Mouse (Mus musculus) forebrain, embryonic 15.5 days (tissue): ENCODE data around the gene Rras2. TPM values are rescaled to one million over a fixed set of nuclear protein-coding genes. Genes with fewer than 3 reads are reported as not detected.

ENCODE experiments used
- ATAC-seq: fragments of 200-750 bp; cut with Nextera tagmentation; replicated peaks from 2 replicates; pipeline ENCODE4 v1.8.0; 2017; ENCODE audit warnings: mild to moderate bottlenecking, moderate TSS enrichment, moderate library complexity
- H3K27ac ChIP-seq: fragments of 300-500 bp; sonication (generic); replicated peaks from 2 replicates; pipeline ENCODE4 v1.5.1; 2015; ENCODE audit warnings: mild to moderate bottlenecking, inconsistent platforms
- H3K27me3 ChIP-seq: fragments of 300-500 bp; sonication (generic); 2 replicates; pipeline ENCODE4 v1.6.1; 2015; ENCODE audit warnings: inconsistent platforms
- H3K36me3 ChIP-seq: fragments of 300-500 bp; sonication (generic); 2 replicates; pipeline ENCODE4 v1.6.1; 2015; ENCODE audit warnings: mild to moderate bottlenecking, inconsistent platforms
- H3K4me1 ChIP-seq: fragments of 300-500 bp; sonication (generic); 2 replicates; pipeline ENCODE4 v1.6.1; 2015; ENCODE audit warnings: inconsistent platforms
- H3K4me2 ChIP-seq: fragments of 300-500 bp; sonication (generic); replicated peaks from 2 replicates; pipeline ENCODE4 v1.6.1; 2015; ENCODE audit warnings: mild to moderate bottlenecking, inconsistent platforms
- H3K4me3 ChIP-seq: fragments of 300-500 bp; sonication (generic); 2 replicates; pipeline ENCODE4 v1.5.1; 2015; ENCODE audit warnings: mild to moderate bottlenecking, inconsistent platforms
- H3K9ac ChIP-seq: fragments of 300-500 bp; sonication (generic); replicated peaks from 2 replicates; pipeline ENCODE4 v1.6.1; 2015; ENCODE audit warnings: mild to moderate bottlenecking, inconsistent platforms
- H3K9me3 ChIP-seq: fragments of 300-500 bp; sonication (generic); 2 replicates; pipeline ENCODE4 v1.6.1; 2016; ENCODE audit warnings: inconsistent platforms
- WGBS: fragments of 180-500 bp; shearing (Covaris S2); methylation state at CpG from one replicate; pipeline ENCODE4 v1.1.7; 2015; ENCODE audit warnings: mixed read lengths; 5-methylcytosine and 5-hydroxymethylcytosine counted together
- polyA plus RNA-seq: library from polyadenylated mRNA; unstranded; fragments of >200 nt; fragmentation: Nextera tagmentation; extraction: Ambion mirVana; gene quantifications from 2 replicates; pipeline ENCODE4 v1.2.1, GENCODE M21; 2015

The Rras2 gene
- polyA plus RNA-seq, 1 experiment from 2014 or later: 23.7 TPM

- Histone ChIP-seq H3K36me3 (no peaks in the 10 kb centered on the region), H3K9ac (no peak overlapping the region)
Measured at GRCm38 (mm10) chr7:114042973-114043928, 74.3 kb downstream of the Rras2 start.

GRCm38 (mm10) chr7:114041349-114041748 is 76.2 kb downstream of the Rras2 start:
- 59% methylated on average over 4 of the region's 4 CpGs for WGBS
- Histone ChIP-seq H3K27me3 (no peaks in the 10 kb centered on the region), H3K4me2 (no peak overlapping the region), H3K4me3 (no peak overlapping the region), H3K27ac (no peak overlapping the region), H3K9ac (no peak overlapping the region), H3K9me3 (no peaks in the 10 kb centered on the region), H3K4me1 (peaks cover 34% of the 10 kb centered on the region), H3K36me3 (no peaks in the 10 kb centered on the region)
- no peak for ATAC-seq

More at GRCm38 (mm10) chr7:114042973-114043928, 74.3 kb downstream of the Rras2 start:
- Histone ChIP-seq H3K27me3 (no peaks in the 10 kb centered on the region), H3K27ac (peak overlapping the region; percentile 34), H3K9me3 (no peaks in the 10 kb centered on the region), H3K4me1 (peaks cover 21% of the 10 kb centered on the region), H3K4me3 (no peak overlapping the region), H3K4me2 (no peak overlapping the region)
- WGBS: 83% methylated on average over 26 of the region's 26 CpGs
- no peak; the same call in 1 of the 2 replicates for ATAC-seq

- H3K9ac ChIP-seq: no peak overlapping the region
- no peaks in the 10 kb centered on the region for H3K36me3 ChIP-seq
- H3K4me3 ChIP-seq: no peak overlapping the region
- 0 out of 2 replicates have a peak, but pooled peaks have one; percentile 23 for ATAC-seq
- peak overlapping the region; percentile 7; the same call in 1 of the 2 replicates for H3K27ac ChIP-seq
- H3K9me3 ChIP-seq: no peaks in the 10 kb centered on the region
- H3K27me3 ChIP-seq: no peaks in the 10 kb centered on the region
- 50% methylated on average over 4 of the region's 4 CpGs for WGBS
- H3K4me2 ChIP-seq: no peak overlapping the region
- peaks cover 27% of the 10 kb centered on the region for H3K4me1 ChIP-seq
Measured at GRCm38 (mm10) chr7:114037237-114037636, 80.3 kb downstream of the Rras2 start.

- Histone ChIP-seq H3K27me3 (no peaks in the 10 kb centered on the region), H3K9me3 (no peaks in the 10 kb centered on the region), H3K4me1 (no peaks in the 10 kb centered on the region; the same call in 1 of the 2 replicates), H3K4me3 (no peak overlapping the region), H3K36me3 (no peaks in the 10 kb centered on the region), H3K4me2 (no peak overlapping the region), H3K27ac (no peak overlapping the region), H3K9ac (no peak overlapping the region)
- no peak for ATAC-seq
- WGBS: 87% methylated on average over 6 of the region's 6 CpGs
Measured at GRCm38 (mm10) chr7:114029596-114029995, 88.0 kb downstream of the Rras2 start.

- no peaks in the 10 kb centered on the region for H3K9me3 ChIP-seq
- no peak overlapping the region for H3K9ac ChIP-seq
- H3K27ac ChIP-seq: no peak overlapping the region
- no peak overlapping the region for H3K4me2 ChIP-seq
- ATAC-seq: no peak
- H3K27me3 ChIP-seq: no peaks in the 10 kb centered on the region
- 86% methylated on average over 5 of the region's 5 CpGs for WGBS
- no peaks in the 10 kb centered on the region; the same call in 1 of the 2 replicates for H3K4me1 ChIP-seq
- H3K36me3 ChIP-seq: no peaks in the 10 kb centered on the region
- H3K4me3 ChIP-seq: no peak overlapping the region
Measured at GRCm38 (mm10) chr7:114028828-114029227, 88.8 kb downstream of the Rras2 start.

- WGBS: 82% methylated on average over 3 of the region's 3 CpGs
- no peaks in the 10 kb centered on the region for H3K27me3 ChIP-seq
- no peak overlapping the region for H3K27ac ChIP-seq
- H3K36me3 ChIP-seq: no peaks in the 10 kb centered on the region
- no peak overlapping the region for H3K4me3 ChIP-seq
- H3K9ac ChIP-seq: no peak overlapping the region
- no peak for ATAC-seq
- no peaks in the 10 kb centered on the region for H3K9me3 ChIP-seq
- no peaks in the 10 kb centered on the region; the same call in 1 of the 2 replicates for H3K4me1 ChIP-seq
- H3K4me2 ChIP-seq: no peak overlapping the region
Measured at GRCm38 (mm10) chr7:114027406-114027805, 90.2 kb downstream of the Rras2 start.

GRCm38 (mm10) chr7:114026923-114027322 is 90.7 kb downstream of the Rras2 start:
- H3K27me3 ChIP-seq: 0 out of 2 replicates have a peak, but pooled peaks cover 1% of the 10 kb centered on the region
- ATAC-seq: no peak
- no peak overlapping the region for H3K27ac ChIP-seq
- no peak overlapping the region for H3K9ac ChIP-seq
- H3K36me3 ChIP-seq: no peaks in the 10 kb centered on the region
- H3K4me1 ChIP-seq: no peaks in the 10 kb centered on the region; the same call in 1 of the 2 replicates
- WGBS: 91% methylated on average over 8 of the region's 8 CpGs
- no peak overlapping the region for H3K4me2 ChIP-seq
- no peaks in the 10 kb centered on the region for H3K9me3 ChIP-seq
- H3K4me3 ChIP-seq: no peak overlapping the region

GRCm38 (mm10) chr7:114020704-114021093 is 96.9 kb downstream of the Rras2 start:
- peak; percentile 76 for ATAC-seq
- H3K4me2 ChIP-seq: peak overlapping the region; percentile 44
- peak overlapping the region; percentile 21; the same call in 1 of the 2 replicates for H3K27ac ChIP-seq
- 0 out of 2 replicates have a peak, but pooled peaks cover 3% of the 10 kb centered on the region for H3K27me3 ChIP-seq
- WGBS: under 1% methylated on average over 11 of the region's 11 CpGs
- no peaks in the 10 kb centered on the region for H3K36me3 ChIP-seq
- peak overlapping the region; percentile 28 for H3K4me3 ChIP-seq
- H3K9ac ChIP-seq: no peak overlapping the region
- peaks cover 6% of the 10 kb centered on the region for H3K4me1 ChIP-seq
- H3K9me3 ChIP-seq: no peaks in the 10 kb centered on the region

GRCm38 (mm10) chr7:114020057-114020703 is 97.4 kb downstream of the Rras2 start:
- H3K27ac ChIP-seq: peak overlapping the region; percentile 21; the same call in 1 of the 2 replicates
- peaks cover 6% of the 10 kb centered on the region for H3K4me1 ChIP-seq
- 3% methylated on average over 11 of the region's 11 CpGs for WGBS
- H3K36me3 ChIP-seq: no peaks in the 10 kb centered on the region
- peak overlapping the region; percentile 44 for H3K4me2 ChIP-seq
- H3K4me3 ChIP-seq: peak overlapping the region; percentile 28
- no peaks in the 10 kb centered on the region for H3K9me3 ChIP-seq
- peak; percentile 30; the same call in 1 of the 2 replicates for ATAC-seq
- H3K9ac ChIP-seq: no peak overlapping the region
- H3K27me3 ChIP-seq: 0 out of 2 replicates have a peak, but pooled peaks cover 3% of the 10 kb centered on the region

- no peak for ATAC-seq
- WGBS: 71% methylated on average over 3 of the region's 3 CpGs
- H3K27ac ChIP-seq: no peak overlapping the region
Measured at GRCm38 (mm10) chr7:114018861-114019260, 98.7 kb downstream of the Rras2 start.

GRCm38 (mm10) chr7:114016001-114016949 is 101.3 kb downstream of the Rras2 start:
- Histone ChIP-seq H3K27me3 (no peaks in the 10 kb centered on the region), H3K9ac (no peak overlapping the region), H3K4me3 (no peak overlapping the region), H3K4me1 (peaks cover 6% of the 10 kb centered on the region), H3K9me3 (no peaks in the 10 kb centered on the region), H3K4me2 (no peak overlapping the region), H3K27ac (no peak overlapping the region), H3K36me3 (no peaks in the 10 kb centered on the region)
- no peak for ATAC-seq
- WGBS: 73% methylated on average over 8 of the region's 8 CpGs

More at GRCm38 (mm10) chr7:114018861-114019260, 98.7 kb downstream of the Rras2 start:
- Histone ChIP-seq H3K4me3 (no peak overlapping the region), H3K36me3 (no peaks in the 10 kb centered on the region), H3K9me3 (no peaks in the 10 kb centered on the region), H3K4me1 (peaks cover 6% of the 10 kb centered on the region), H3K4me2 (no peak overlapping the region), H3K9ac (no peak overlapping the region), H3K27me3 (0 out of 2 replicates have a peak, but pooled peaks cover 3% of the 10 kb centered on the region)
